Mouse (Mus musculus) lung, adult 2 months (tissue): Measurements from ENCODE around the gene Sgpp2.

ENCODE experiments used
- CTCF ChIP-seq: fragments of 200-500 bp; IDR thresholded peaks from 2 replicates; pipeline ENCODE4 v1.5.1; 2011; ENCODE audit warnings: mild to moderate bottlenecking, low read length, control low read depth; ENCODE audit not compliant: insufficient read depth
- POLR2A ChIP-seq: fragments of 200-500 bp; IDR thresholded peaks from 2 replicates; pipeline ENCODE4 v1.6.1; 2011; ENCODE audit warnings: low read depth, mild to moderate bottlenecking, control low read depth, low read length, borderline replicate concordance; ENCODE audit errors: extremely low read depth

DNA sequence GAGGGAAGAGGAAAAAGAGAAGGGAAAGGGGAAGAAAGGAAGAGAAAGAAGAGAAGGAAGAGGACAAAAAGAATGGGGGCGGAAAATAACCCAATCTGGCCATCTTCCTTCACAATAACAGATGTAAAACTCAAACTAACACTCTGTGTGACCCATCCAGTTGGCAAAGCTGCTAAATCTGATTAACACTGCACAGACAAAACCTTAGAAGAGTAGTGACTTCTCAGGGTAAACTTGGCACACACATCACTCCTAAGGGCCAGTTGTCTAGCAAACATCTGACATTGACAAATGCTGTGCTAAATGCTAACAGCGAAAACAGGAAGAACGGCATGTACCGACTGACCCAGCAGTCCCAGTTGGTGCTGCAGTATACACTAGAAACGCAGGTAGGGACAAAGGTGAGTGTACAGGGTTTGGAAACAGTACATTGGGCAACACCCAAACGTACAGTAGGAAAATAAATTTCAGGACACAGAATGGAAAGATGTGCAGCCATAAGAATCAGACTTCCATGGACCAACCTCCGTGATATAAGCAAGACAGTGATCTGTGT lies 10.4 kb upstream of the Sgpp2 start:
- TF ChIP-seq CTCF (no peak), POLR2A (no peak)
